Mouse (Mus musculus): ENCODE measurements around the gene Hpca. TPM values are rescaled to one million over a fixed set of nuclear protein-coding genes. Genes with fewer than 3 reads are reported as not detected.

The Hpca gene
- 1,000 to 10,000 TPM; 2,567 to 2,613 TPM for total RNA-seq (2021)

DNA sequence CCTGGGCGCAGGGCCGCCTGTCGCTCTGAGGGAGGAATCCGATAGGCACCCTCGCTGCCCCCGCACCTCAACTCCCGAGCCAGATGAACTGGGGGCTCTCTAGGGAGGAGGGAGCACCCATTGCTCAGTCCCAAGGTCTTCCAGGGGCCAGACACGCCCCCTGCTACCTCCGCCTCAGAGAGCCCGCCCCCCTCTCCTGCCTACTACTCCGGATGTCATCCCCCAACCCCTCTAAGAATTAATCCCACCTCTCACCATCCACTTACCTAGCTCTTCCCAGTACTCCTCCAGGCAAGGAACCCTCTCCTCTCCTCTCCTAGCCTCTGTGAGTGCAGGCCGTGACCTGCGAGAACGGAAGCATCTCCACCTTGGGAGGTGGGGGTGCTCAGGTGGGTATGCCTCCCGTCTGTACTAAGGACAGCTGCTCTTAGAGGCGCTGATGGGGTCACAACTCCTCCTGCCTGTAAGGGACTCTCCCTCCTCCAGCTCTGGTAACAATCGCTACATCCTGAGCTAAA is at the start of gene Hpca:
Gene Hpca, minus strand, starts transcription at position 468 of the 518 bp plus-strand sequence.
- no peak for DNase-seq (ENCODE audit: extremely low spot score in 1 of 2, low spot score in 1 of 2)

DNA sequence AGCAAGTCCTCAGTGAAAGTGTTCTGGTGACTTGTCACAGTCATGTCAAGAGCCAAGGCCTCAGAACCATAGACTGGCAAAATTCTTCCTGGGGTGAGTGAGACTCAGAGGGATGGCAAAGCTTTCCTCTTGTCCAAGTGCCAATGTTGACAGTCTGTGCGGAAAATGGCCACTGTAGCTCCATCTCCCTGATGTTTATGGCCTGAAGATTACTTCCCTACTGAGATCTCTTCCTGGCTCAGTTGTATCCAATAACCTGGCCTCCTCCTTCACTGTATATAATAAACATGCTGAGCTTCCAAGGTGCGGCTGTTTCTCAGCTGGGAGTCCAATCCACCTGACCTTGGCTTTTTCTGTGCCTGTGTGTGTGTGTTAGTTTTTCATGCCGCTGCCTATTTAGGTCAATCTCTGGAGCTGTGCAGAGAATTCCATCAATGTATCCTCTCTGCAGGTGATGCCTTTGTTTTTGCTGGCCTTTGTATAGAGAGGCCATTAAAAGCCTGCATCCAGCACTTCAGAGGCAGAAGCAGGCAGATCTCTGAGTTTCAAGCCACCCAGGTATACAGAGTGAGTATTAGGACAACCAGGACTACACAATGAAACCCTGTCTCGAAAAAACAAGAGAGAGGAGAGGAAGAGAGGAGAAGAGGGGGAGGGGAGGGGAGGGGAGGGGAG is 39.9 kb upstream of the Hpca start:
- no peak for DNase-seq (ENCODE audit: extremely low spot score in 1 of 2, low spot score in 1 of 2)

DNA sequence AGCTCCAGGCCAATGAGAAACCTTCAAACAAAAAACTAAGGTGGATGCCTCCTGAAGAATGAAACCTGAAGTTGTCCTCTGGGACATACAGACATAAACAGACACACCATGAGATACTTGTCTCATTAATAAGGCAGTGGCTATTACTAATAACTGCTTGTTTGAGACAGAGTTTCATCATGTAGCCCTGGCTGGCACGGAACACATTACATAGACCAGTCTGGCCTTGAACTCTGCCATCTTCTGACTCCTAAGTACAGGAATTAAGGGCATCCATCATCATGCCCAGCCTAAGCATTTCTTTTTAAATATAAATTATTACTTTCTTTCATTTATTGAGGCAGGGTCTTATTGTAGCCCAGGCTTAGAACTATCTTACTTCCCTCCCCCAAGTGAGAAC is 39.2 kb upstream of the Hpca start:
- no peak for DNase-seq (ENCODE audit: extremely low spot score in 1 of 2, low spot score in 1 of 2)

DNA sequence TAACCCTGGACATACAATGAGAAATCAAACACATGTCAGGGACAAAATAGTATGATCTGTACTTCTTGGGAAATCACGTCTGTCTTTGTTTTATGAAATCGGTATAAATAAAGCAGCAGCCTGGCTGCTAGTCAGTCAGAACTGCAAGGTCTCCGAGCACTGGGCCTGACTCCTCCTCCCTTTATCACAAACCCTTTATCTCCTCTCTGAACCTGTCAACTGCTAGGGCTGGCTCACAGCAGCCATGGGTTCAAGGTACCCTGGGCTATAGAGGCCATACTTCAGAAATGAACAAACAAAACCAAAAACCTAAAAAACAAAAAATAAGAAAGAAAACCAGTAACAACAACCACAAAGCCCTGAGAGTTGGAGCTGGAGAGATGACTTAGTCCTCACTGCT is 36.7 kb upstream of the Hpca start:
- DNase-seq (ENCODE audit: extremely low spot score in 1 of 2, low spot score in 1 of 2), result no peak

DNA sequence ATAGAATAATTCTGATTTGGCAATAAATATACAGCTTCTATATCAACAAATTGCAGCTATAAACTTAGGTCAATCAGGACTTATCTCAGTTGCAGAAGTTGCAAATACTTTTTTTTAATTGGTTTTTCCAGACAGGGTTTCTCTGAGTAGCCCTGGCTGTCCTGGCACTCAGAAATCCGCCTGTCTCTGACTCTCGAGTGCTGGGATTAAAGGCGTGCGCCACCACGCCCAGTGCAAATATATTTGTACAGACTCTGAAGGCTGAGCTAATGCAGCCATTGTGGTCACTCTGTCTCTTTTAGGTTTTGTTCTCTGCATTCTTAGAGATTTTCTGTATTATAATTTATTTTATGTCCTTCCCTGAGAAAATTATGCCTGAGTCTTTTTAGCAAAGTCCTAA is 35.7 kb upstream of the Hpca start:
- DNase-seq (ENCODE audit: extremely low spot score in 1 of 2, low spot score in 1 of 2), result no peak

DNA sequence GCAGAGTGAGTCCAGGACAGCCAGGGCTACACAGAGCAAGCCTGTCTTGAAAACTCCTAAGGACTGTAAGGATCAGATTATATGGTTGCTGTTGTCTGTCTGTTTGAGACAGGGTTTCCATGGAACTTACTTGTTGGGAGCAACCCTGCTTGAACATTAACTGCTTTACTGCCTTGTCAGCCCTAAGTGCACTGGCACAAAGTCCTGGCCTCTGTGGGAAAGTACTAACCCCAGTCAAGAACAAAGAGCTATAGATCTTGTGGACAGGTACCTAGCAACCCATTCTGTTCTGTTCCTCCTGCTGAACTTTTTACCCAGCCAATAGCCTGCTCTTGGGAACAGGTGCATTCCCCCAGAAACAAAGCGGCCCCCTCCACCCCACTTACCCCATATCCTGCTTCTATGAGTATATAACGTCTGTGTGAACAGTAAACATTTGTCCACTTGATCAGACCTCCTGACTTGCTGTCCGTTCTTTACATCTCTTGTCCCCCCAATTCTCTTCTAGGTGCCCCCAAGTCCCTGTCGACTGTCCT is 29.5 kb upstream of the Hpca start:
- DNase-seq (ENCODE audit: extremely low spot score in 1 of 2, low spot score in 1 of 2), result no peak

DNA sequence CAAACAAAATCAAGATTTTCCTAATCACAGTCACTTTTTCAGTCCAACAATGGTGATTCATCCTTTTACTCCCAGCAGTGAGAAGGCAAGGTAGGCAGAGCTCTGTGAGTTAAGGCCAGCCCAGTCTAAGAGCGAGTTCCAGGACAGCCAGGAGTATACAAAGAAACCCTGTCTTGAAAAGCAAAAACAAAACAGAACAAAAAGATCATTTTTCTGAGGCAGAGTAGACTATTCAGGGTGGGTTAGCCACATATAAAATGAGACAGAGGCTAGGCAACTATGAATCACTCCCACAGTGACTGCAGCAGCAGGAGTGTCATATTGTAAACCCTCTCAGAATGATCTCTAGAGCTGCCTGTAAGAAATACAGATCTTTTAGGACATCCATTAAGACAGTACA is 27.5 kb upstream of the Hpca start:
- DNase-seq (ENCODE audit: extremely low spot score in 1 of 2, low spot score in 1 of 2), result no peak

DNA sequence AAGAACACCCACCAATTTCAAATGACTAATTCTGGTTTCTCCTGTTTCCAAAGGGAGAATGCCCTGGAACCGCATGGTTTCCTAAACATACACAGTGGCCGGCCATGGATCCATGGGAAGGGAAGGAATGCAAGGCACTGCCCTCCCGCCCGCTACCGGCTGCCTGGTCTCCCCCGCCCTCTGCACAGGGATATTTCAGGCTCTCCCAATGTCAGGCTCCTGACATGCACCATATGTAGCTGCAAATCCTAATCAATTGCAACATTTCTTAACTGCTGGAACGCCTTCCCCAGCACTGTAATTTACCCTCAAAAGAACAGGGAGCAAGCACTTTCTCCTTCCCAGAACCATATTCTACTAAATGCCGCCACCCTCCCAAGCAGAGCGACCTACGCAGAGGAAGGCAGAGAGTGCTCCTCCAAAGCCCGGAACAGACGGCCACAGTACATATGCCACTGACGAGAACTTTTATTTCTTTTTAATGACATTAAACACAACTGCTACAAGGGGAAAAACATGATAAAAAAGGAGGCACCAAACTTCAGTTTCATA is 25.8 kb upstream of the Hpca start:
- DNase-seq (ENCODE audit: extremely low spot score in 1 of 2, low spot score in 1 of 2), result no peak

DNA sequence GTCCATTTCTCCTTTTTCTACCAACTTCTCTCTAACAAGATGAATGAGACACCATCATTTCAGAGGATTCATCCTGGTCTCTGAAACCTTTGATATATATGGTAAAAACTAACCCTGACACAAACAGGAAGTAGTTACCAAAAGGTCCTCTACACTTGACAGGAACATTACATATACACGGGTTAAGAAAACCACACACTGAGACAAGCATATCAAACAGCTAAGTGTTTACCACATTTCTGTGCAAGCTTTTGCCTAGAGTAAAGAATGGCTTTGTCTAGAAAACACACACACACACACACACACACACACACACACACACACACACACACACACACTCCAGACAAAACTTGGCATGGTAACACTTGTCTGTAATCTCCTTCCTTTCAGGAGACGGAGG is 24.6 kb upstream of the Hpca start:
- DNase-seq (ENCODE audit: extremely low spot score in 1 of 2, low spot score in 1 of 2), result no peak

DNA sequence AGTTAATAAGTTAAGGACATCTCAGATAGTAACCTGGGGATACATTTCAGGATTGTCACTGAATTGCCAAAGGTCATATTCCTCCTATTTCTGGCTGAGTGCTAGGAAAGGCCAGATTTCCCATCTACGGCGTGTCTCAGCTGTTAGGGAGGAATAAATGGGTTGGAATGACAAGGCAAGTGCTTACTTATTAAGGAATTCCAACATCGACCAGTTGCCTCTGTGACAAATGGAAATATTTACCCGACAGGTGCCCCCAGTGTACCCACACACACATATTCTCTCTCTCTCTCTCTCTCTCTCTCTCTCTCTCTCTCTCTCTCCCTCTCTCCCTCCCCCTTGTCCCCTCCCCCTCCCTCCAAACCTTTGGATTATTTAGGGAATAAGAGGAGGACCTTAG is 24.1 kb upstream of the Hpca start:
- DNase-seq (ENCODE audit: extremely low spot score in 1 of 2, low spot score in 1 of 2), result no peak

DNA sequence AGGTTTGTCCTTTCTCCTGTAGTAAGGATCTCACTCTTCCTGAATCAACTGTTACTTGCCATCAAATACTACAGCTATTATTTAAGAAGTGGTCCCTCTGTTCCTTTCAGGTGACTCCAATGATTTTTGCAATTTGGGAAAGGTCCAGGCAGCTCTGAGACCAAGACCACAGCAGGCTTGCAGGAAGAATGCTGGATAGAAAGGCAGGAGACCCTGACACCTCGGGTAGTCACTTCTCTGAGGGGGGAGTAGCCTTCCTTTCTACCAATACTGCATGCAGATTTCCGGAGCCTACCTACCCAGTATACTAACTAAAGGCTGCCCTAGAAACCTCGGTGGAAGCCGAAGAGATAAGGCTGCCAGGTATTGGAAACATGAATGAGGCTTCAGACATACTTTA is 23.6 kb upstream of the Hpca start:
- DNase-seq (ENCODE audit: extremely low spot score in 1 of 2, low spot score in 1 of 2), result no peak

DNA sequence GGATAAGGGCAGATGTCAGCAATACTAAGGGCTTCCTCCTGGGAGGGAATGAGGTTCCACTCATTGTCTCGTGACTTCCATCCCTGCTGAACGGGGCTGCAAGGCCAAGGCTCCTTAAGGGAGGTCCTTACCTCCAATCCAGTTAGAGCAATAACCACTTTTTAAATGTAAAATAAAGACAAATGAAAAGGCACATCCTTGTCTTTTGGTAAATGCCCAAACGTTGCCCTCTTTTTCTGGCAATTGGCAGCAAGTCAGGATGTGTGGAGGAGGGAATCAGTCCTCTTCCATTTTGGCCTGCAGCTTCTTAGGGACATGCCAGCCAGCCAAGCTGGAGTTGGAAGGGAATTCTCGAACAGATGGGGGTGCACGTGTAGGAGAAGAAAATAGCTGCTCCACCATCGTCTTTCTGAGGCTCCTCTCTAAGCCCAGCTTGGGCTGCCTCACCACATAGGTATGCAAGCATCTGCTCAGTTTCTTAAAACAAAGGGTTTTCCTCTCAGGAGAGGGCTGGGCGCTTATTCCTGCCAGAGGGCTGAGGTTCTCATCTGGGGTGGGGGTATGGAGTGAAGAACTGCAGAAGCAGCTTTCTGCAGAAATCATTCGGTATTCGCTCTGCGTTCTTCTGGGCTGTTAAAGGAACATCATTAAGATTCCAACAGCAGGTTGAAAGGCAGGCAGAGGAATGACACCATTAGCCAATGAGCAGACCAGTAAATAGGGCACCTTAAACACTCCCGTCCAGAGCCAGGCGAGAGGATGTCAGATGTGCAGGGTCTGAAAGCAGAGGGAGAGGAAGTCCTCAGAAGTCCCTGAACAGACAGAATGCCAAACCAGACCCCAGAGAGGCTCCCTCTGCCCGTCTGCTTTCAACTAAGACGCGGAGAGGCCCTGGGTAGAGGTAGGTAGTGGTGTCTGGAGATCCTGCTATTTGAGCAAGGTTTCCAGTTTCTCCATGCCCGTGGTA is 22.8 kb upstream of the Hpca start:
- no peak for DNase-seq (ENCODE audit: extremely low spot score in 1 of 2, low spot score in 1 of 2)

DNA sequence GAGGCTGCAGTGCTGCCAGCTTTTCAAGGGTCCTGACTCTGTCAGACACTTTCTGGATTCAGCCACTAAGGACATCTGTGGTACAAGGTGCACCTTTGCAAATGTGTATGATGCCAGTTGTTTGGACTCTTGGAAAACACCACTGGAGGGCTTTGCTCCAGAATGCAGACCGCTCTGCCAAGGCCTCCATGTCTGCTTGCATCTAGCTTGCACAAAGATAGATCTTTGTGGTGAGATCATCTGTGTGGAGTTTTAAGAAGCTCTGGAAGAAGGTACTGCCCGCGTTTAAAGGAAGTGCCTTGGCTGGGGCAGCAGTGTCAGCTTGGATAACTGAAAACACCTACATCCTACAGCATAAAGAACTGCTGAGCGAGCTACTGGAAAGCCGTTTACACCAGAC is 21.7 kb upstream of the Hpca start:
- DNase-seq (ENCODE audit: extremely low spot score in 1 of 2, low spot score in 1 of 2), result no peak

DNA sequence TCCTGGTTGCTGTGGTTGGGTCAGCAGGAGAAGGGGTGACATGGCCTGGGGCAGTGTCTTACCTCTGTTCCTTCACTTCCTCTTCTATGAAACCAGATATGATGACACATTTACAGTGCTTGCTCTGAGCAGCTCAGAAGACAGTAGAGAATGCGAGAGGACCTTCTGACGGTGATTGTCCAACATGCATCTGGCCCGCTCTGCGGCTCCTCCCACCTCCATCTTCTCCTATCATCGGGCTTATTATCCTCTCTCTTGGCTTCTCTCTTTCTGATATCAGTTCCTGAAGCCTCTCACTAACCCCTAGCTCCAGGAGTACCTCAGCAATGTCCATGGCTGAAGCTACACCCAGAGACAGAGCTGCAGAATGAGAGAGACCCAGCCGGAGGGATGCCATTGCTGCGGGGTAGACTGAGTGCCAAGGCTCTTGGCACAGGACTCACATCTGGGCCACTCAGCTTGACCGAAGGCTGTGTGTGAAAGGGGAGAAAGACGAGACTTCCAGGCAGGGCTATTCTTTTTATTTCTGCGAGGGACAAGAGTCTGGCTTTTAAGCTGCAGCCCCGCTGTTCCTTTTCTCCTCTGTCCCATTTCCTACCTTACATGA is 20.7 kb upstream of the Hpca start:
- no peak for DNase-seq (ENCODE audit: extremely low spot score in 1 of 2, low spot score in 1 of 2)

DNA sequence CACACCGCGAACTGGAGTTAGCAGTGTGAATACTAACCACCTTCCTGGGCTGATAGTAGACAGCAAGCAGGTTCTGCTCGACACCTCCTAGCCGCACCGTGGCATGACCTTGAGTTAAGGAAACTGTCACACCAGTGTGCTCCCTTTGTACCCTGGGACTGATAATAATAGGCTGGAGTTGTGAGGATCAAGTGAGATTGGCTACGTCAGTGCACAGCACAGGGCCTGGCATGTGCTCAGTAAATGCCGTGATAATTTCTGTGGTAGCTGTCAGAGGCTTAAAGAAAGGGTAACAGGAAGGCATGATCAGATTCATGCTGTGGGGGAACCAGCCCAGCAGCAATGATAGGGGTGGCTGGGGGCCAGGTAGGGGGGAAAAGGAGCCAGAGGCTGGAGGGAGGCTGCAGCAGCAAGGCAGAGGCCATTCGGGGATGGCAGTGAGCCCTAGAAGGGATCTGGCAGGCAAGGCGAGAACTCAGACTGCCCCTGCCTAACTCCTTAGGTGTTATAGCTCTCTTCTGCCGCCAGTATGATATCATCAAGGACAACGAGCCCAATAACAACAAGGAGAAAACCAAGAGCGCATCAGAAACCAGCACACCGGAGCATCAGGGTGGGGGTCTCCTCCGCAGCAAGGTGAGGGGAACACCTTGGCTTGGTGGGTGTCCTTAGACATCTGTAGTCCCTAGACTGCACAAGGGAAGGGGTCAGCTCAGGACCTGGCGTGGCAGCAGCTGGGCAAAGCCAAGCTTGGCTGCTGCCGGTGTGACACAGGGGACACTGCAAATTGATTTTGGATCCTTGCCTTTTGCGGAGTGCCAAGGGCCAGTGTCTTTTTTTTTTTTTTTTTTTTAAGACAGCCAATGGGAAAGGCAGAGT is 20.0 kb upstream of the Hpca start:
- DNase-seq (ENCODE audit: extremely low spot score in 1 of 2, low spot score in 1 of 2), result no peak

DNA sequence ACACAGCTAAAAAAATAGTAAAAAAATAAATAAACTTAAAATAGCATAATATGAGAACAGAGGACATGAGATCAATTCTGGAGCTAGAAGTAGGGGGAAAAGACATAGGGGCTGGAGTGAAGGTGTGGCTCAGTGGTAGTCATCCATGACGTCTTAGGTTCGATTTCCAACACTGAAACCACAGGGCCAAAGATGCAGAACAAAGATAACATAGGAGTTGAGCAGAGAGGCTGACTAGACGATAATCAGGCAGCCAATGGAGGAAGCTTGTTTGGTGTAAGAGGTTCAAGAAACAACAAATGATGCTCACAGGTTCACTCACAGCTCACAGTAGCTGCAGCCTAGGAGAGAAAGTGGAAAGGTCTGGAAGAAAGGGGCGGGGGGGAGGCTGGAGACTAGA is 19.0 kb upstream of the Hpca start:
- no peak for DNase-seq (ENCODE audit: extremely low spot score in 1 of 2, low spot score in 1 of 2)

DNA sequence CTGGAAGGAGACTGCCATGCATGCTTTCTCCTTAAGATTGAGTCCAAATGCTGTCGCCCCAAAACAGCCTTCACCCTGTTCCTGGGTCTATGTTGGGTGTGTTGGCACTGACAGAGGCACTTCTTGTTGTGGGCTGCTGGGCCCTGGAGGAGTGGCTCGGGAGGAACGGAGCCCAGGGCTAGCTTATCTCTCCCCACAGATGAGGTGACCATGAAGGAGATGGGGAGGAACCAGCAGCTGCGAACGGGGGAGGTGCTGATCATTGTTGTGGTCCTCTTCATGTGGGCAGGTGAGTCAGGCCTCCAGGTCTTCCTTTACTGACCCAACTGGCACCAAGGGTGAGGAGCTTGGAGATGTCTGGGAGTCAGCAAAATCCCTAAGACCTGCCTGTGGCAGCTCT is 17.8 kb upstream of the Hpca start:
- no peak for DNase-seq (ENCODE audit: extremely low spot score in 1 of 2, low spot score in 1 of 2)

DNA sequence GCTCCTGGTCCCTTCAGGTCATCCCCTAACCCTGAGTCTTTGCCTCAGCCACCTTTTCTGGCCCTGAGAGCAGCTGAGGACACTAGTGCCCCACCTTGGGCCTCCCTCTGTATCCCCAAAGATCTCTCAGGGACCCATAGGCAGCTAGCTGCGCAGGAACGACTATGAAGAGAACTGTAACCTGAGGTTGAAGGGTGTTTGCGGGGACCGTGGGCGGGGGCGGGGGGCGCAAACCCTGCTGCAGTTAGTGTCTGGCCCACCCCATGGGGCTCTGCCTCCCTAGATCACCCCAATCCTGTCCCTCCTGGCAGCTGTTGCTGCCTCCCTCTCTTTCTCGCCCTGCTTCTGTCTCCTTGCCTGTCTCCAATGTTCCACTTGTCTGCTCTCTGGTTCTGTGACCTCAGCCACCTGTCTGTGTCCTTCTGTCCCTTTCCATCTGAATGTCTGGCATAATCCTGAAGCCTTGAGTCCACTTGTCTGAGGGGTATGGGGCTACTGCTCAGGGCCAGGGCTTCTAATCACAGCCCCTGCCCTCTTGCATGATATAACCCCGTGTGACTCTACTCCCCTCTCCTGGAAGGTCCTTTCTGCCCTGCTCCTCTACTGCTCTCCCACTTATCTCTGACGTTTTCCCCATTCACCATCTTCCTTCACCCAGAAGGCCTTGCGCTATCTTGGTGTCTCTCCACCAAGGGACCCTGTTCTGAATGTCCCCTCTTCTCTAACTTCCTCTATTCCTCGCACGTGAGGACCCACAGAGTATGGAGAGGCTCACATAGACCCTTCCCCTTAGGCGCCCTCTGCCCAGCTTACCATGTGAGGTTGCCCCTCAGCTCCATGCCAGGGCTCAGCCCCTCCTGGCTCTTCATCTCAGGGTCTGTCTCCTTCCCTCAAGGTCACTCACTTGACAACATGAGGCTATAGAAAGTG is 15.8 kb upstream of the Hpca start:
- DNase-seq (ENCODE audit: extremely low spot score in 1 of 2, low spot score in 1 of 2), result no peak
